Mouse (Mus musculus): ENCODE measurements around the gene Postn.

The Postn gene

DNA sequence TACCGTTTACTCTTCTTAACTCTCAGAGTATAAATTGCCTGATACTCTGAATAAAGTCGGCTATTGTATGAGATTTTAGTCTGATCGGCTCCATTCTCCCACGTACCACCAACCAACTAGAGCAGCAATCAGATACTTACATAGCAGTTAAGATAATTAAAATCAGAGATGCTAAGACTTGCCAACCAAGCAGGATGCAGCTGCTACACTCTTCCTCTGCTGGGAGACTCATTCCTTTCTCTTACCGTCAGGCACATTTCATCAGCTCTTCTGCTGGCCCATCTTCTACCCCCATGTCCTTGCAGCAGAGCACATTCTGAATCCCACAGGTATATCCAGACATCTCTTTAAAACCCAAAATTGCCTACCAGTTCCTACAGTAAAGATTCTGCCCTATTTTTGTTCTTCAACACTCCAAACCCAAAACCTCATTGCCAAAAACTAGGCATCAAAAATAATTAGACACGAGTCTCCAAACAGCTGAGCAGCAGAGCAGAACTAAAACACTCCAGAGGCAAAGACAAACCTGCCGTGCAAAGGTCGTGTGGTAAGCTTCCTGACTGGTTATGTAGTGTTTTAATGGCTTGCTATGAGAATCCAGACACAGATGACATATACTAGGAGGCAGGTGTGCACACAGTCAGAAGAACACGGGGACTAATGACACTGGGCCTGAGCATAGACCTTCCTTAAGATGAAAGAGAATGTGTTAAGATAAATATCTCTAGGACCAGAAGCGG, 59.5 kb downstream of the Postn start:
- DNase-seq: no peak

DNA sequence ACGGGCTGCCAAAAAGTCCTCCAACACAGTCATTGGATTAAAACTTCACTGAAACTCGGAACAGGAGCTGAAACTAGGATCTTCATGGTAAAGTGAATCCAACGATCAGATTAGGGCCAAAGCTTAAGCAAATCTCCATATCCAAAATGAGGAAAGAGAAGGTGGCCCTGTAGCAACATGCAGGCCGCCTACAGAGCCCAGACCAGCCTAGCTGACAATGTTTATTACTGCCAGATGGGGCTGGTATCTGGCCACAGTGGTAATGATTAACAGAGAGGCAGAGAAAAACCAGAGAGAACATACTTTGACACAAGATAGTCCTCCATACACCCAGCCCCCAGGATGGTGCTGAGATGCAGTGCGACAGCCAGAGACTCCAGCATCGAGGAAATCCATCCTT, 60.1 kb downstream of the Postn start:
- DNase-seq: no peak

DNA sequence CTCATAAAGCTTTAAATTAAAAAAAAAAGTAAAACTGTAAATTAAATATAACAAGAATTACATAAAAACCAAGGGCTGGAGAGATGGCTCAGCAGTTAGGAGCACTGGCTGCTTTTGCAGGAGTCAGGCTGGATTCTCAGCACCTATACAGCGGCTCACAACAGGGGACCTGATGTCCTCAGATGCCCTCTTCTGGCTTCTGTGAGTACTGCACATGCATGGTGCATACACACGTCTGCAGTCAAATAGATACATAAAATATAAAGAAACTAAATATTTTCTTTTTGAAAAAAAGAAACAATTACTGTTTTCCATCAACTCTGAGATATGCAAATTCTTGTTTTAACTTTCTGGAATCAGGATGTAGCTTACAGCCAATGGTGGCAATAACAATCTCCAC, 60.8 kb downstream of the Postn start:
- DNase-seq: no peak

DNA sequence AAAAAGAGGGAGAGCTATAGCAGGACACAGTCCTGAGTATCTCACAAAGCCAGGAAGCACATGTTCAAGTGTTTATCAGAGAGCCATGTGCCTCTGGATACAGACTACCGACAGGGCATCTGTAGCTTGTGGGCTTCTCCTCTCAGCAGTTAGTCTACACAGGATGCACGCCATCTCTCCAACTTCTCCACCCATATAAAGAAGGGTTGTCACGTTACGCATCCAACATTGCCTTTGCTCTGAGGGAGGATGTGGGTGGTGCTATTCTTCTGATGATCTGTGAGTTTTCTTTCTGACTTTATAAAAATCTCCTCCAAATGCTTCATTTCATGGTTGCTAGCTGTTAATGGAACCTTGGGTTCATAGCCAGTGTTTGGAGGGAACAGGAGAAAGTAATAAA, 63.2 kb downstream of the Postn start:
- DNase-seq: no peak

DNA sequence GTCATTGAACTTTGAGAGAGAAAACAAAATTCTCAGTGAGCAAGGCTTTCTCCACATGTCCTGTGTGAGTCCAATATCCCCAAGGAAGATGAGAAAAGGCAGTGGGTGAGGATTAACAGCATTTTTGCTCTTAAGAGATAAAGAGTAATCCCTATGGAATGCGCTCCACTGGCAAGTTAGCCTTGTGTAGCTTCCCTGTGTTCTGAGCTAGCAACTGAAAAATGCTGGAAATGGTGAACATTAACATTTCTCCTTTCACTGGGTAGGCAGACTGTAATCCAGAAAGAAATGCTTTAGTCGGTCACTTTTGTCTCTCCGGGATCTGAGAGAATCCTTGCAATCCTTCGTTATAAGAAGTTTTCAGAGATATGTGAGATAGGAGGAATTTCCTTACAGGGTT, 70.8 kb downstream of the Postn start:
- DNase-seq: no peak

DNA sequence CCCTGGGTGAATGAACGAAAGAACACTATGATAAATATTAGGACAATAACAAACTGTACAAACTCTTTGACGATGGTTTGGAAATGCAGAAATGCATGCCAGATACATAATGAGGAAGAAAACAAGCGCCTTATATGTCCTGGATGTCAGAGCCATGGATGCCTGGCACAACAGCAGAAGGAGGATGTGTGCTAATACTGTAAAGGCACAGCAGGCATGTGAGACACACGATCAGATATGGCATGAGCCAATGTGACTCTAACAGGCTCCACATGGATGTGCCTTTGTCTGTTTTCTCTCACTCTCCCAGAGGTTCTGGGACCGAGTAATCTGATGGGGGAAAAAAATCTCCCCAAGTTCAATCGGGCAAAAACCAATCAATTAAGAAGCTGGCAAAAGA, 71.3 kb downstream of the Postn start:
- DNase-seq: peak; percentile 2

DNA sequence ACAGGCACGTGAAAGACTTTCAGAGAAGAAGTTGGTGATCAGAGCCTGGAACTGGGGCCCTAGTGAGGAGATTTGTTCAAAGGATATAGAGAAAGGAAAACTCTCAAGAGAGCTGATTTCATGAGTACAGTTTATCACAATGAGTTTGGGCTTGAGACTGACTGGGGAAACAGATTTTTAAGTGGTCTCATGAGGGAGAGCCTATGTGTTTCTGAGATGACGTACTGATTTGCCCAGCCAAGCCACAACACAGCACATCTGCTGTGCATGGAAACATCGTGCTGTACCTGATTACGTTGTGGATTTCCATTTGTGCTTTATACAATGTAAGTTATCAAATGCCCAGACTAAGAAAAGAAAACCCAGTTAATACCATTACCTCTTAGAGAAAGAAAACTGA, 71.7 kb downstream of the Postn start:
- DNase-seq: no peak

DNA sequence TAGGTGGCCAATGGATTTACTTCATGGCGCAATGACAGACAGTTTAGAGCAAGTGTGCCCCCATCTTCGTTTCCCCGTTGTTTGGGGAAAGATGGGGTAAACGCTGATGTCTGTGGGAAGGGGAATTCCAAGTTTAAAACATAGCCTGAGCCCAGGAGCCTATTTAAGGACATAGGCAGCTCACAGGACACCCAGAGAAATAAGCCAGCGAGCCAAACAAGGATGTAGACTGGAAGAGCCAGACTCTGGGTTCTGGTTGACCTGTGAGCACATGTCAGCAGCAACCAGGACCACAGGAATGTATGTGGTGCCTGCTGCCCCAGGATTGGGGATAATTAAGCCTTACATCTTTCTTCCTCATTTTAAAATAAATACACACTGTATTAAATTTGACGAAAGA, 73.7 kb downstream of the Postn start:
- DNase-seq: no peak

DNA sequence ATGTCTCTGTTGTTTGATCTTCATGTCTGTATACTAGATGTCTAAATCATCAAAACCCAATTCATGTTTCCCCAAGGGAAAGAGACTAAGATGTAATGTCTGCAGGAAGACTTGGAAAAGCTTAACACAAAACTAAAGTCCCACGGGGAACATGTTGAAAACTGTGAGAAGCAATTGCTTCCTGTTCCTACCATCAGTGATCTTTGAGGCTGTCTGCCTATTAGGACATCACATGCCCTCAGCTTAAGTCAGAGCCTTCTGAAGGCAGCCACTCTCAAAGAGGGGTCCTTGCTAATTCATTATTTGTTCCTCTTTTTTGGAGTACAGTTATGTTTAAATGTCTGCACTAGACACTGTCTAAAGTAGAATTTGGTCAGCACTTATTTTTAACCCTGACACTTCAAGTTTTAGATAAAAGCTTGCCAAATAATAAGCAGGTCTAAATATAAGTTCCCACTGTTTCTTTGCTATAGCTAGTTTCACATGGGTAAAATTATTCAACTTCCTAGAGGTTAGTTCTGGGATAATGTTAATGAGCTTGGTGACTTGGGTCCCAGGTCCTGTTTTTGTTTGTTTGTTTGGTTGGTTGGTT, 75.6 kb downstream of the Postn start:
- DNase-seq: peak; percentile 7
